Mouse (Mus musculus) midbrain, postnatal 0 days (tissue): ENCODE measurements around the gene Rrp9. TPM values are rescaled to one million over a fixed set of nuclear protein-coding genes. Genes with fewer than 3 reads are reported as not detected.
A peak's percentile ranks its signal among the peaks of the same experiment; 100 is the strongest.

Source experiments
- ATAC-seq: fragments of 200-750 bp; cut with Nextera tagmentation; 2 replicates; pipeline ENCODE4 v1.8.0; 2017; ENCODE audit warnings: moderate number of reproducible peaks, mild to moderate bottlenecking, moderate TSS enrichment, moderate library complexity; ENCODE audit not compliant: low FRiP score
- DNase-seq: peaks from one replicate; pipeline ENCODE4 v3.0.0-alpha.2; 2015; ENCODE audit warnings: low spot score
- H3K27ac ChIP-seq: fragments of 300-500 bp; sonication (generic); 2 replicates; pipeline ENCODE4 v1.5.1; 2014; ENCODE audit warnings: low read depth, mild to moderate bottlenecking, low read length, mixed read lengths
- H3K27me3 ChIP-seq: fragments of 300-500 bp; sonication (generic); 2 replicates; pipeline ENCODE4 v1.6.1; 2014; ENCODE audit warnings: low read length, control low read depth, mixed read lengths; ENCODE audit not compliant: insufficient read depth
- H3K36me3 ChIP-seq: fragments of 300-500 bp; sonication (generic); 2 replicates; pipeline ENCODE4 v1.6.1; 2014; ENCODE audit warnings: low read length, control low read depth, mixed read lengths; ENCODE audit not compliant: insufficient read depth
- H3K4me1 ChIP-seq: fragments of 300-500 bp; sonication (generic); 2 replicates; pipeline ENCODE4 v1.6.1; 2014; ENCODE audit warnings: mild to moderate bottlenecking, control low read depth, antibody characterized with exemption, low read length, mixed read lengths; ENCODE audit not compliant: insufficient read depth
- H3K4me2 ChIP-seq: fragments of 300-500 bp; sonication (generic); 2 replicates; pipeline ENCODE4 v1.6.1; 2014; ENCODE audit warnings: low read depth, mild to moderate bottlenecking, low read length, mixed read lengths; ENCODE audit not compliant: poor library complexity, severe bottlenecking
- H3K4me3 ChIP-seq: fragments of 300-500 bp; sonication (generic); 2 replicates; pipeline ENCODE4 v1.5.1; 2014; ENCODE audit warnings: low read depth, mild to moderate bottlenecking, low read length, moderate library complexity
- H3K9ac ChIP-seq: fragments of 300-500 bp; sonication (generic); replicated peaks from 2 replicates; pipeline ENCODE4 v1.6.1; 2014; ENCODE audit warnings: mild to moderate bottlenecking, low read length, moderate library complexity, mixed read lengths; ENCODE audit not compliant: poor library complexity, severe bottlenecking
- H3K9me3 ChIP-seq: fragments of 300-500 bp; sonication (generic); 2 replicates; pipeline ENCODE4 v1.6.1; 2016; ENCODE audit warnings: low read length, control low read depth
- CTCF ChIP-seq: IDR thresholded peaks from 2 replicates; pipeline ENCODE4 v1.5.1; 2016; ENCODE audit warnings: antibody characterized with exemption, mild to moderate bottlenecking
- WGBS: fragments of 180-500 bp; shearing (Covaris S2); extraction: QIAGEN DNeasy Blood & Tissue Kit; methylation state at CpG from one replicate; pipeline ENCODE4 v1.1.7; 2014; 5-methylcytosine and 5-hydroxymethylcytosine counted together
- polyA plus RNA-seq: library from polyadenylated mRNA; unstranded; fragments of >200 nt; fragmentation: Nextera tagmentation; extraction: Ambion mirVana; gene quantifications from 2 replicates; pipeline ENCODE4 v1.2.1, GENCODE M21; 2015
- total RNA-seq: library from RNA; depleted of rRNA; stranded (reverse); fragments of >200 nt; gene quantifications from 2 replicates; pipeline ENCODE4 v1.2.3, GENCODE M21; 2014

Gene Rrp9
- total and polyA plus RNA-seq, 2 experiments from 2014 or later = 32.9 to 38.3 TPM

DNA sequence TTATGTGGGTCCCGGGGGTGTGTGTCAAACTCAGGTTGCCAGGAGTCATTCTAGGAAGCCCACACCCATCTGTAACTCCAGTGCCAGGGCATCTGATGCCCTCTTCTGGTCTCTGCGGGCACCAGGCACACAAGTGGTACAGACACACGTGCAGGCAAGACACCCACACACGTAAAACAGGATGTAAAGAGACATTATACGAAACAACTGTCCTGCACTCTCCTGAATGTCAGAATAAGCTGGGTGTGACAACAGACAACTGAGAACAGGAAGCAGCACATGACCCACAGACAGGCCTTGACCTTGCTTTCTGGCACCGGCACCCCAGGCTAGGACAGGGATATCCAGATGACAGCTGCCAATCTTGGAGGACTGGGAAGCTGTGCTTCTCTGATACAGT, 6.4 kb upstream of the Rrp9 start:
- no peak for DNase-seq
- Histone ChIP-seq H3K36me3 (no peaks in the 10 kb centered on the region), H3K27ac (no peak overlapping the region), H3K4me3 (no peak overlapping the region), H3K27me3 (no peaks in the 10 kb centered on the region), H3K4me1 (no peaks in the 10 kb centered on the region; the same call in 1 of the 2 replicates), H3K4me2 (no peak overlapping the region), H3K9ac (no peak overlapping the region), H3K9me3 (no peaks in the 10 kb centered on the region)
- TF ChIP-seq CTCF = peak; percentile 11; the same call in 1 of the 2 replicates
- no peak for ATAC-seq
- 77% methylated on average over 6 of the region's 6 CpGs for WGBS

DNA sequence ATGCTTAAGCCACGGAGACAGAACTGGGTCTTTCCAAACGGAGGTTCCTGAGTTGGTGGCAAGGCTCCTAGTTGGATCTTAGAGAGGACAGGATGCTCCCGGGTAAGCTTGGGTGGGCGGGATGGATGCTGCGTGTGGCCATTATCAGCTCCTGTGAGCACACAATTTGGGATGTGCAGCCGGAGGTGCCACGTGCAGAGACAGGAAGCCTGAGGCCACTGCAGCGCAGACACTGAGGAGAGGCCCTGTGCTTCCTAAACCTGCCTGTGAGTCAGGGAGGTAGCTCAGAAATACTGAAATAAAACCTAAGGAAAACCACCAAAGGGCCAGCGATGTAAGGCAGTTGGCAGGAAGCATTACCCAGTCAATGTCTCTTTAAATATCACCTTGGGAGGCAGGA, 6.0 kb upstream of the Rrp9 start:
- H3K4me1 ChIP-seq = no peaks in the 10 kb centered on the region; the same call in 1 of the 2 replicates
- no peak overlapping the region for H3K4me3 ChIP-seq
- DNase-seq (no peak), ATAC-seq (no peak)
- no peak overlapping the region for H3K4me2 ChIP-seq
- H3K9me3 ChIP-seq = no peaks in the 10 kb centered on the region
- no peak for TF ChIP-seq CTCF
- H3K9ac ChIP-seq = no peak overlapping the region
- no peaks in the 10 kb centered on the region for H3K36me3 ChIP-seq
- H3K27me3 ChIP-seq = no peaks in the 10 kb centered on the region
- 75% methylated on average over 9 of the region's 9 CpGs for WGBS
- no peak overlapping the region for H3K27ac ChIP-seq

DNA sequence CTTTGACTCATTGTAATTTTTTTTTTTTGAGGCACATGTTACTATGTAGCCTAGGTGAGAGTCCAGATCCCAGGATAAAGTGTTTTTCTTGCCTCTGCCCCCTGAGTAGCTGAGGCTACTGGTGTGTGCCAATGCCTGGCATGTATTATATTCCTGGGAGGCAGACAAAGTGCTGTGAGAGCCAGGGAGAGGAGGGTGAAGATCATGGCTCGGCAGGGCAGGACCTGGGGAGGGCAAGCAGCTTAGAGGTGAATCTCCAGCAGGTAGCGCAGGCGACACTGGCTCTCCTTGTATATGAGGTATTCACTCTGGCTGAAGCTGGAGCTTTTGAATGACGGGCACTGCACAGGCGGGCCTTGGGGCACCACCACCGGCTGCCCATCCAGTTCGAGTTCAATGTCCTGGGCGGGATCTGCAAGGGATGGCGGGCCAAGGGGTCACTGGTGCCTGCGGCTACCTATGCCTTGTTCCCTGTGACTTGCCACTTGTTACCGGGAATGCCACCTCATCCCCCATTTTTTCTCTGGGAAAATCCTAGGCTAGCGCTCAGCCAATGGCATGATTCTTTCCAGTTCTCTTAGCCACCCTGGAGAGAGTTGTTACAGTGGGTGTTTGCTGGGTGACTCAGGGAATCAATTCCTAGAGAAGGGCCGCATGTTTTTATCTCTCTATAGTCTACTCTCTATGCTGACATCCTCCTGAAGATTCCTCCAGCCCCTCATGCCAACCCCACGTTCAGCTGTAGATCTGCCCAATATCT, 4.6 kb upstream of the Rrp9 start:
- WGBS = 73% methylated on average over 14 of the region's 14 CpGs
- no peaks in the 10 kb centered on the region for H3K36me3 ChIP-seq
- no peak overlapping the region for H3K27ac ChIP-seq
- DNase-seq = no peak
- H3K27me3 ChIP-seq = no peaks in the 10 kb centered on the region
- TF ChIP-seq CTCF = no peak
- H3K4me2 ChIP-seq = no peak overlapping the region
- H3K4me1 ChIP-seq = no peaks in the 10 kb centered on the region
- no peak for ATAC-seq
- no peak overlapping the region for H3K4me3 ChIP-seq
- H3K9me3 ChIP-seq = no peaks in the 10 kb centered on the region
- H3K9ac ChIP-seq = no peak overlapping the region

DNA sequence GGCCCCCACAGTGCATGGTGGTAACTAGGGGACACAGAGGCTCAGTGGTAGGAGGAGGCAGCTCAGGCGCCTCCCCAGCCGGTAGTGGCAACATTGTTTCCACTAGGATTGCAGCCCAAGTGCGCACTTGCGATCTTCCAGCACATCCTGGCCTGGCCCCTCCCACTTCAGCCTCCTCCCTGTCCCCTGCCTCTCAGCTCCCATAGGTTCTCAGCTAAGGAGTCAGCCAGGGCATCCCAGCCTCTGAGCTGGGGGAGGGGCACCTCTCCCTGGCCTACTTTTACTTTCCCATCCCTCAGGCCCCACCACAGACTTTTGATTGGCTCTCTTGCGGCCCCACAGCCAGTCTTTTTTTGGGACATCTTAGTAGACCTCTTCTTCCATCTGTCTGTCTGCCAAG, 3.9 kb upstream of the Rrp9 start:
- Histone ChIP-seq H3K27ac (no peak overlapping the region), H3K9me3 (no peaks in the 10 kb centered on the region), H3K9ac (no peak overlapping the region), H3K36me3 (no peaks in the 10 kb centered on the region), H3K4me2 (no peak overlapping the region), H3K4me1 (no peaks in the 10 kb centered on the region), H3K27me3 (no peaks in the 10 kb centered on the region), H3K4me3 (no peak overlapping the region)
- WGBS = 20% methylated on average over 5 of the region's 5 CpGs
- DNase-seq = no peak
- no peak for TF ChIP-seq CTCF
- no peak for ATAC-seq

DNA sequence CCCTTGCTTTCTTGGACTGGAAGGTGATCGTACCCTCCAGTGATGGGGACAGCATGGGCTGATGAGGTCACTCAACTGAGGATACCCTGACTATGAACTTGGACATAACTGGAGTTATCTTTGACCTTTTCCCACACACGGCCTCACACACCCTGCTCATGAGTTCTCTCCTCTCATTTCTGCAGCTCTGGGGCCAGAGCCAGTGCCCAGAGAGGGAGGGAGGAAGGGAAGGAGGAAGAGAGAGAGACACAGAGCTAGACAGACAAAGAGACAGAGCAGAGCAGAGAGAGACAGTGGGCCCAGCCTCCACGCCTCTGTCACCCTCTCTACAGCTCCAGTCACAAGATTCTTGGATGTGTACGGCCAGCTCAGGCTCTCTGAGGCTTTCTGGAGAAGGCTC, 3.4 kb upstream of the Rrp9 start:
- Histone ChIP-seq H3K27ac (no peak overlapping the region), H3K36me3 (no peaks in the 10 kb centered on the region), H3K4me3 (no peak overlapping the region), H3K9ac (no peak overlapping the region), H3K4me1 (no peaks in the 10 kb centered on the region), H3K4me2 (no peak overlapping the region), H3K27me3 (no peaks in the 10 kb centered on the region), H3K9me3 (no peaks in the 10 kb centered on the region)
- WGBS = 54% methylated on average over 4 of the region's 4 CpGs
- DNase-seq = no peak
- ATAC-seq = no peak
- no peak for TF ChIP-seq CTCF

DNA sequence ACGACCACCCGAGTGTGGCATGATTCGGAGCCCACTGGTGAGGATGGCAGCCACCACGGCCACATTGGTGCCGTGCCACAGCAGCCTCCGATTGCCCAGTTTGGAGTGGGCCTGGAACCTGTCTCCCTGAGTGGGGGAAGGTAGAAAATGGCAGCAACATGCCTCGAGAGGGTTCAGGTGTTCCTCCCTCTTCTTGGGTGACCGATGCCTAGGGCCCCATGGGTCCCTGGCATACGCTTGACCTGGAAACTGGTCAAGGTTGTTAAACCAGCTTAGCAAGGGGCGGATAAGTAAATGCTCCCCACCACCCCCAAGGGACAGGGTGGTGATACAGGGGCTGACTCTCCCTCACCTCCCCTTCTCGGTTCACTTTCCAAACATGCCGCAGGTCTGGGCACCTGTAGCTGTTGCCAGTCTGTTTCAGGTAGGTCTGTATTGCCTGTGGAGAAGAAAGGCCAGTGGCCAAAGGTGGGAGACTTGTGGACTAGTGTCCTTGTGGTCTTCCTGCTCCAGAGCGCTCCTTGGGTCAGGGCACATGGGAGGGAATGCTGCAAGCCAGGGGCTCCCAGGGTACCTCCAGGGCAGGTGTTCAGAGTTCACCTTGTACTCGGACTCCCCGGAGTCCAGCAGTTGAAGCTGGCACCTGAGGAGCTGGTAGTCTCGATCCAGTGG, 2.5 kb upstream of the Rrp9 start:
- H3K36me3 ChIP-seq = no peaks in the 10 kb centered on the region
- no peak overlapping the region for H3K4me2 ChIP-seq
- H3K4me3 ChIP-seq = no peak overlapping the region
- no peak overlapping the region for H3K27ac ChIP-seq
- no peak for ATAC-seq
- TF ChIP-seq CTCF = no peak
- no peaks in the 10 kb centered on the region for H3K9me3 ChIP-seq
- H3K4me1 ChIP-seq = peaks cover 5% of the 10 kb centered on the region; the same call in 1 of the 2 replicates
- no peak for DNase-seq
- no peaks in the 10 kb centered on the region for H3K27me3 ChIP-seq
- WGBS = 89% methylated on average over 16 of the region's 16 CpGs
- H3K9ac ChIP-seq = no peak overlapping the region
